Mouse (Mus musculus): Measurements from ENCODE around the gene Scrn1.

Gene Scrn1

GRCm38 (mm10) chr6:54471866-54472265, 94.4 kb downstream of the Scrn1 start:
- no peak for DNase-seq

GRCm38 (mm10) chr6:54467371-54467770, 98.9 kb downstream of the Scrn1 start:
- DNase-seq, result no peak

- no peak for DNase-seq
Observed at GRCm38 (mm10) chr6:54464926-54465325, 101.4 kb downstream of the Scrn1 start.

- DNase-seq, result peak; percentile 60
Observed at GRCm38 (mm10) chr6:54463701-54464458, 102.4 kb downstream of the Scrn1 start.

GRCm38 (mm10) chr6:54462766-54463165, 103.5 kb downstream of the Scrn1 start:
- peak; percentile 64 for DNase-seq

GRCm38 (mm10) chr6:54460915-54461671, 105.2 kb downstream of the Scrn1 start:
- DNase-seq, result peak; percentile 70

GRCm38 (mm10) chr6:54460172-54460914, 105.9 kb downstream of the Scrn1 start:
- DNase-seq, result peak; percentile 63

GRCm38 (mm10) chr6:54459661-54460060, 106.6 kb downstream of the Scrn1 start:
- DNase-seq, result no peak

Data from cerebellum, adult 9-11 months (tissue).